Mouse (Mus musculus): ENCODE data around the gene Cap2.

The Cap2 gene

DNA sequence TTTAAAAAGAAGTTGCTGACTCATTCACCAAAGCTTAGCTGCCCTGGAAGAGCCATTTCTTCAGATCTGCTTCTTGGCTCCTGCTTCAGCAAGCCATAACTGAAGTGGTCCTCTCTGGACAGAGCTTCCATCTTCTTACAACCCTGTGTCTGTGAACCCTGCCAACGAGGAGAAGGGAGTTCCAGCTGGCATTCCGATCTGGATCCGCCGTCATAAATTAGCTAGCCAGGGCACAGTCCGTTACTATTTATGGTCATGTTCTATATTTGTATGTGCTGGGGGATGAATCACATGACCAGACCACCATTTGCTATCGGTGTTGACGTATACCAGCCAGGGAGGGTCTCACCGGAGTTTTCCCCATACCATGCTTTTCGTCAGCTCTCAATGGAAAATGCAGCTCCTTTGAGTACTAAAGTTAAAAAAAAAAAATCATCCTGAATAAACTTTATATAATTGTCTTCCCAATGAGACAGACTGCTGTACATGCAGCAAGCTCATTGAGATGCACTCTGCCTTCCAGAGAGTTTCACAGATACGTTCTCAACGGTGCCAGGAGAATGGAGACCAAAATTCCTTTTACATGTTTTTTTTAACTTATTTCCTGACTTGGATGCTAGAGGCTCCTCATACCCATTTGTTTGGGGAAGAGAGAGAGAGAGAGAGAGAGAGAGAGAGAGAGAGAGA lies 70.5 kb downstream of the Cap2 start:
- no peak for DNase-seq

DNA sequence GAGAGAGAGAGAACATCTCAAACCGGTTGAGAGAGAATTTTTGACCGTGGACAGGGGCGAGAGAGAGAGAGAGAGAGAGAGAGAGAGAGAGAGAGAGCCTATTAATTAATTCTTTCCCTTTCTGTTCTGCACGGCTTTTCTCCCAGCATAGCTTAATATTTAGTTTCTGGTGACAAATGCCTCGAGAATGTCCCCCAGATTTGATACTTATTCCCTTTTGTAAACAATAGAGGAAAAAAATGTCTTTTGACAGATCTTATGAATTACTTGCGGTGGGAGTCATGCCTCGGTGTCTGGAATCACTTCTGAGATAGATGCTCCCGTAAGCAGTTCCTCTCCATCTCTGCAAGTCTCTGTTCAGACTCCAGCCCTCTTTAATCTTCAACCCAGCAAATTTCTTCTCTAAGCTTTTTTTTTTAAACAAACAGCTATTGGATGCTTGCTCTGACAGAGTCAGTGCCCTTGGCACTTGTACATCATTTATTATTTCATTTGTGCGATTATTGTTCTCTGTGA lies 71.1 kb downstream of the Cap2 start:
- DNase-seq: no peak

DNA sequence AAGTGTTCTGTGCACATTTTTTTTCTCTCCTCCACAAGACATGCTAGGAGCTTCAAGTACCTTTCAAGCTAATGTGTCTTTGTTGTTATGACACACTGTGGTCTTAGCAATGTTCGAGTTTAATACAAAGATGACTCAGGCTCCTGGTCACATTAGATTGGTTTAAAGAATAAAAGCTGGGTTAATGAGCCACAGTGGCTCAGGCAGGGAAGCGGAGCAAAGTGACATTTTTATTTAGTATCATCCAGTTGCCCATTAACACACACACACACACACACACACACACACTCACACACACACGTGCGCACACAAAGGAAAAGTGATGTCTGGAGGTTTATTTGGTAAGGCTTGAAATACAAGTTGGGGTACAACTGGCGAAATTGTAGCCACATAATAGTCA lies 72.6 kb downstream of the Cap2 start:
- DNase-seq: no peak

- no peak for DNase-seq
Measured at GRCm38 (mm10) chr13:46574707-46575106, 73.1 kb downstream of the Cap2 start.

GRCm38 (mm10) chr13:46584860-46585259 lies 83.2 kb downstream of the Cap2 start:
- no peak for DNase-seq

GRCm38 (mm10) chr13:46587717-46588289 lies 86.2 kb downstream of the Cap2 start:
- DNase-seq: no peak

DNA sequence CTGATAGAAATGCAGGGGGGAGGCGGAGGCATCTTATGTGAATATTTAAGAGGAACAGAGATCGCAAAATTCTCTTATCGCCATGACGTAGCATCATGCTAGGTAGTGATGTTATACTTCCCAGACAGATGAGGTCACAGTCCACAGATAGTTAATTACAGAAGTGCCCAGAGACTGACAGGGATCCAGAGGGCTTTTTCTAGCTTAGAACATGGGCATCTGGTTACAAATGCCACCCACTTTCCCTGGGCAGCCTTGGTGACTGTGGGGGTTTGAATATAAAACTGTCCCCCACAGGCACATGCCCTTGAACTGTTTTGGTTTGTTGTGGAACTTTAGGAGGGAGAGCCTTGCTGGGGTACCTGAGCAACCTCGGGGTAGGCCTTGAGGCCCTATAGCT lies 87.0 kb downstream of the Cap2 start:
- no peak for DNase-seq

- DNase-seq: no peak
Measured at GRCm38 (mm10) chr13:46590885-46591284, 89.2 kb downstream of the Cap2 start.

GRCm38 (mm10) chr13:46600694-46601093 lies 99.0 kb downstream of the Cap2 start:
- DNase-seq: no peak

- DNase-seq: no peak
Measured at GRCm38 (mm10) chr13:46601386-46601785, 99.7 kb downstream of the Cap2 start.

DNA sequence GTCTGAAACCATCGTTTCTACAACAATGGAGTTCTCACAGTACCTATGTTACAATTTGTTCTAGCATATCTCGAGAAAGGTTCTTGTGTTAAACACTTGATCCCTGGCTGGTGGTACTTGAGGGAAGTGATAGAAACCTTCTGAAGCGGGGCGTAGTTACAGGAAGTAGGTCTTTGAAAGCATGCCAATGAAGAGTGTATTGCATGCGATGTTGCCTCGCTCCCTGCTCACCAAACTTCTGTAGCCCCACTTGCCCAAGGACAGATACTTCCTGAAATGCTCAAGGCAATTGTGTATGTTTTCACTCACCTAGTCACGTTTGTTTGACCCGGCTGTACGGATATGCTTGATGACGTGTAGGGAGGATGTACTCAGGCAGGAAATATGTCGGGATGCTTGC lies 101.0 kb downstream of the Cap2 start:
- DNase-seq: peak in 1 of 2 experiments; percentile 5

GRCm38 (mm10) chr13:46611033-46611432 lies 109.4 kb downstream of the Cap2 start:
- DNase-seq: no peak

DNA sequence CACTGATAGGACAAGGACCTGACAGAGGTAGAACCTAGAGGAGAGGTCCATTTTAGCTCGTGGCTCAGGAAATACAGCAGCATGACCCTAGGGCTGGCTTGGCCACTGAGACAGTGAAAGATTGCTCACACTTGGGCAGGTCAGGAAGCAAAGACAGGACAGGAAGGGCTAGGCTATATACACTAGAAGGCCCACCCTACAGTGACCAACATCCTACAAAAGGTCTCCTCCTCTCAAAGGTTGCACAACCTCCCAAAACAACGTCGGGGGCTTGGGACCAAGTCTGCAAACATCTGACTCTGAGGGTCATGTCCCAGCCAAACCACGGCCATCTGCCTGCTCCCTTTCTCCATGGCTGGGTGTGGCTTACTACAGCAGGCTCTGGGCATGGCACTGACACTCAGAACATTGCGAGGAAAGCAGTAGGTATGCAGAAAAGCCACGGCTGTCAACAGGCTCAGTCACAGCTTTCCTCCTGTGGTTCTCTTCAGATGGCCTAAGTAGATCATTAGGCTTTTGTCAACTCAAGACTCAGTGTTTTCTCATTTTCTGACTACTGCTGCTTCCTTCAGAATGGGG lies 112.1 kb downstream of the Cap2 start:
- no peak for DNase-seq

GRCm38 (mm10) chr13:46616673-46617362 lies 115.2 kb downstream of the Cap2 start:
- DNase-seq: peak; percentile 94 to 97

GRCm38 (mm10) chr13:46619633-46620032 lies 118.0 kb downstream of the Cap2 start:
- DNase-seq: peak; percentile 67 to 85

DNA sequence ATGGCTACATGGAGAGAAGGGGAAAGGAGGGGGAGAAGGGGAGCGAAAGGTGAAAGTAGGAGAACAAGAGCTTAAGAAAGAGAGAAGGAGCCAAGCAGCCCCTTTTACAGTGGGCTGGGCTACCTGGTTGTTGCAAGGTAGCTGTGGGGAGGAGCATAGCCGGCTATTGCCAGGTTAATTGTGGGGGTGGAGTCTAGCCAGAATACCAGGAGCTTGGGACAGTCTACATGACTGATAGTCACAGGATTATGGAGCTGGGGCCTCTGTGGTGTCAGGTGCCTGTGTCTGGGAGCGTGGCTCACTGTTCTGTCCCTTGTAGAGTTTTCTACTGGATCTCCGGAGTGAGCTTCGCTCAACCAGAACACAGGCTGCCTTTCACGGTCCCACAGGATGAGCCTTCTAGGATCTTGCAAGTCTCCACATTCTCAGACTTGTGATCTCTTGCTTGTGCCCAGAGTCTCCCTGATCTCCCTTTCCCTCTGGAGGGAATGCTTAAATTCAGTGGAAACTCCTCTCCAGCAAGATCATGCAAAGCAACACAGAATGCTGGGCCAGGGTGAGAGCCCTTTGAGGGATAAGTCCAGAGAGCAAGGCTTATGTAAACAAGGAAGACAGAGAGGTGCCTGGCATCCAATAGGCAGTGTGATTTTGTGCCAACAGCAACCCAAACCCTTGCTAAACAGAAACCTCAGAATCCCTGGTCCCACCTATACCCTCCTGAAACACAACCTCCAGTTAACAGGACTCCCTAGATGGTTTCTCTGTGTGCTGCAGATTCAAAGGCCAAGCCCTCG lies 119.5 kb downstream of the Cap2 start:
- DNase-seq: no peak

DNA sequence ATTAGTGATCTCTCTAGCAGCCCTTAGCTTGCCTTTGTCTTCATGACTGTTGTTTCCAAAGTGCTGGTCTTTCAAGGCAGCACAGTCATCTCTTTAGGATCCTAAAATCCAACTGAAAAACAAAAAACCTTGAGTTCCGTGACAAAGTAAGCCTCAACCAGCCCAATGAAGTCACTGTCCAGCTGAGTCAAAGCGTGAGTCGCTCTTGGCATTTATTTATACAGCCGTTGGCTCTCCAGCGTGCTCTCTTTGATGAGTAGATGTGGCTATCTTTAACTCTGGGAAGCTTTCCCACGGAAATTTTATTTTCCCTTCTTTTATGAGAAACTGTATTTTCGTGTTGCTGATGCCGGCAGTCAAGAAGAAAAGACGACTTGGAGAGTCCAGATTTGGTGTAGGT lies 125.0 kb downstream of the Cap2 start:
- DNase-seq: no peak

- no peak for DNase-seq
Measured at GRCm38 (mm10) chr13:46627841-46628240, 126.2 kb downstream of the Cap2 start.

- no peak for DNase-seq
Measured at GRCm38 (mm10) chr13:46629391-46629790, 127.7 kb downstream of the Cap2 start.

- no peak for DNase-seq
Measured at GRCm38 (mm10) chr13:46632796-46633195, 131.1 kb downstream of the Cap2 start.

- DNase-seq: no peak
Measured at GRCm38 (mm10) chr13:46633320-46634132, 131.9 kb downstream of the Cap2 start.

- DNase-seq: no peak
Measured at GRCm38 (mm10) chr13:46634133-46634488, 132.5 kb downstream of the Cap2 start.

Data from thymus, postnatal 36 days (tissue).